Mouse (Mus musculus): Measurements from ENCODE around the gene Zeb2.
"Not testable (repeated sequence)": the region's sequence is repeated elsewhere in the genome, so short reads cannot be mapped to it uniquely, and the experiment has no call there.

The Zeb2 gene

GRCm38 (mm10) chr2:45112021-45112747 lies 5.0 kb downstream of the Zeb2 start:
- no peak for DNase-seq

- DNase-seq, result not testable (repeated sequence)
These were observed 5.6 kb downstream of the Zeb2 start for GRCm38 (mm10) chr2:45111571-45111970.

- DNase-seq, result peak; percentile 69
These were observed 6.3 kb downstream of the Zeb2 start for GRCm38 (mm10) chr2:45110757-45111411.

GRCm38 (mm10) chr2:45109951-45110756 lies 7.0 kb downstream of the Zeb2 start:
- peak; percentile 53 for DNase-seq

- DNase-seq, result peak; percentile 55
These were observed 7.8 kb downstream of the Zeb2 start for GRCm38 (mm10) chr2:45109161-45109950.

- DNase-seq, result peak; percentile 72
These were observed 8.6 kb downstream of the Zeb2 start for GRCm38 (mm10) chr2:45108521-45109091.

- DNase-seq, result no peak
These were observed 9.6 kb downstream of the Zeb2 start for GRCm38 (mm10) chr2:45107555-45107954.

- peak; percentile 57 for DNase-seq
These were observed 11.0 kb downstream of the Zeb2 start for GRCm38 (mm10) chr2:45105922-45106851.

GRCm38 (mm10) chr2:45105281-45105721 lies 11.9 kb downstream of the Zeb2 start:
- DNase-seq, result no peak

GRCm38 (mm10) chr2:45104511-45105055 lies 12.6 kb downstream of the Zeb2 start:
- DNase-seq, result no peak

- DNase-seq, result no peak
These were observed 13.1 kb downstream of the Zeb2 start for GRCm38 (mm10) chr2:45104066-45104465.

- no peak for DNase-seq
These were observed 13.9 kb downstream of the Zeb2 start for GRCm38 (mm10) chr2:45103021-45103983.

GRCm38 (mm10) chr2:45102191-45102638 lies 15.0 kb downstream of the Zeb2 start:
- no peak for DNase-seq

GRCm38 (mm10) chr2:45101586-45101985 lies 15.6 kb downstream of the Zeb2 start:
- DNase-seq, result no peak

- DNase-seq, result no peak
These were observed 16.2 kb downstream of the Zeb2 start for GRCm38 (mm10) chr2:45101040-45101439.

GRCm38 (mm10) chr2:45100628-45101027 lies 16.6 kb downstream of the Zeb2 start:
- no peak for DNase-seq

- DNase-seq, result no peak
These were observed 17.2 kb downstream of the Zeb2 start for GRCm38 (mm10) chr2:45100017-45100416.

GRCm38 (mm10) chr2:45099081-45099480 lies 18.1 kb downstream of the Zeb2 start:
- no peak for DNase-seq

GRCm38 (mm10) chr2:45097969-45098368 lies 19.2 kb downstream of the Zeb2 start:
- no peak for DNase-seq

All from lung, postnatal 10 days (tissue).